Mouse (Mus musculus): ENCODE results near the gene Rnf208. TPM values are rescaled to one million over a fixed set of nuclear protein-coding genes. Genes with fewer than 3 reads are reported as not detected.

The Rnf208 gene
- total and polyA plus RNA-seq, 2 experiments = 0.48 TPM; not detected in 1

DNA sequence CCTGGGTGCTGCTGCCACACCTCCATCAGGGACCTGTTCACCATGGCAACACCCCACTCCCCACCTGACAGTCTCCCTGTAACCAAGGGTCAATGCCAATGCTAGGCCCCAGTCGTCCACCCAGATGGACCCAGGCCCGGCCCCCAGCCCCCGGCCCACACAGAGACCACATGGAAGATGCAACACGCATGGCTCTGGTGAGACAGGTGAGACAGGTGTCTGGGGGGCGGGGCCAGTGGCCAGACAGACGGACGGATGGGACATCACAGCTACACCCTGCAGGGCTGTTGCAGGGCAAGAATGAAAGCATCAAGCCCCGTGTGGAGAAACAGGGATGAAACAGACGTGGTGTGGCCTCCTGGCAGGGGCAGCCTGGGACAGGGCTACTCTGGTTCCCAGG lies 51.7 kb downstream of the Rnf208 start:
- WGBS = 74% methylated on average over 9 of the region's 9 CpGs
- Histone ChIP-seq H3K9ac (ENCODE audit: low read depth, low read length) (no peak overlapping the region), H3K4me3 (ENCODE audit: insufficient read depth, low read depth, low read length) (no peak overlapping the region), H3K79me2 (ENCODE audit: control insufficient read depth, insufficient read depth, low read length) (no peaks in the 10 kb centered on the region), H3K27ac (replicated peaks; ENCODE audit: insufficient read depth, low read depth, low read length) (no peak overlapping the region), H3K27me3 (ENCODE audit: control insufficient read depth, insufficient read depth, low read length) (peaks cover 9% of the 10 kb centered on the region; the same call in 1 of the 2 replicates), H3K4me1 (ENCODE audit: control insufficient read depth, insufficient read depth, low read length) (peaks cover 3% of the 10 kb centered on the region; the same call in 1 of the 2 replicates), H3K36me3 (ENCODE audit: control insufficient read depth, insufficient read depth, low read length) (no peaks in the 10 kb centered on the region)
- no peak for TF ChIP-seq CTCF (IDR thresholded peaks at IDR 0.05; ENCODE audit: low read depth, low read length)
- TF ChIP-seq POLR2A (IDR thresholded peaks at IDR 0.05; ENCODE audit: extremely low read depth, insufficient read depth, low read length) = no peak
- DNase-seq (ENCODE audit: extremely low read depth, low read depth, low spot score) = no peak

Other genes starting within 250 kb of the Rnf208 start
Only the 30 nearest of the 31 such genes appear.
- 71.2 and 76.2 TPM in 2 replicates for gene Nsmf, start 187.9 kb upstream of the Rnf208 start, total RNA-seq (2014; rRNA removed)
- gene Nsmf, start 187.9 kb upstream of the Rnf208 start, polyA plus RNA-seq (2012; rRNA removed) = 182 and 219 TPM in 2 replicates
- 84.8 and 91.8 TPM in 2 replicates for gene Entpd8, start 162.0 kb upstream of the Rnf208 start, total RNA-seq (2014; rRNA removed)
- 159 and 196 TPM in 2 replicates for gene Entpd8, start 162.0 kb upstream of the Rnf208 start, polyA plus RNA-seq (2012; rRNA removed)
- not detected in 2 replicates for gene Noxa1, start 147.1 kb upstream of the Rnf208 start, total RNA-seq (2014; rRNA removed)
- gene Noxa1, start 147.1 kb upstream of the Rnf208 start, polyA plus RNA-seq (2012; rRNA removed) = 0.15 TPM in 1 of 2 replicates, not detected in the other
- 0.74 and 2.1 TPM in 2 replicates for gene Nrarp, start 61.5 kb upstream of the Rnf208 start, total RNA-seq (2014; rRNA removed)
- 1.5 and 1.6 TPM in 2 replicates for gene Nrarp, start 61.5 kb upstream of the Rnf208 start, polyA plus RNA-seq (2012; rRNA removed)
- gene Tor4a, start 45.4 kb upstream of the Rnf208 start, total RNA-seq (2014; rRNA removed) = 4.6 TPM in 2 replicates
- 4.3 and 7.0 TPM in 2 replicates for gene Tor4a, start 45.4 kb upstream of the Rnf208 start, polyA plus RNA-seq (2012; rRNA removed)
- gene Nelfb, start 30.8 kb upstream of the Rnf208 start, total RNA-seq (2014; rRNA removed) = 18.4 and 19.1 TPM in 2 replicates
- 22.4 and 27.5 TPM in 2 replicates for gene Nelfb, start 30.8 kb upstream of the Rnf208 start, polyA plus RNA-seq (2012; rRNA removed)
- not detected in 2 replicates for gene Stpg3, start 27.6 kb upstream of the Rnf208 start, total RNA-seq (2014; rRNA removed)
- not detected in 2 replicates for gene Stpg3, start 27.6 kb upstream of the Rnf208 start, polyA plus RNA-seq (2012; rRNA removed)
- not detected in 2 replicates for gene Fam166a, start 23.5 kb upstream of the Rnf208 start, total RNA-seq (2014; rRNA removed)
- gene Fam166a, start 23.5 kb upstream of the Rnf208 start, polyA plus RNA-seq (2012; rRNA removed) = 0.07 TPM in 1 of 2 replicates, not detected in the other
- gene Tubb4b, start 17.6 kb upstream of the Rnf208 start, total RNA-seq (2014; rRNA removed) = 80.5 and 129 TPM in 2 replicates
- gene Tubb4b, start 17.6 kb upstream of the Rnf208 start, polyA plus RNA-seq (2012; rRNA removed) = 253 and 254 TPM in 2 replicates
- not detected in 2 replicates for gene Slc34a3, start 7.9 kb upstream of the Rnf208 start, total RNA-seq (2014; rRNA removed)
- not detected in 2 replicates for gene Slc34a3, start 7.9 kb upstream of the Rnf208 start, polyA plus RNA-seq (2012; rRNA removed)
- not detected in 2 replicates for gene Rnf224, start 5.5 kb upstream of the Rnf208 start, total RNA-seq (2014; rRNA removed)
- not detected in 2 replicates for gene Rnf224, start 5.5 kb upstream of the Rnf208 start, polyA plus RNA-seq (2012; rRNA removed)
- not detected in 2 replicates for gene Cysrt1, start 197 bp downstream of the Rnf208 start, total RNA-seq (2014; rRNA removed)
- gene Cysrt1, start 197 bp downstream of the Rnf208 start, polyA plus RNA-seq (2012; rRNA removed) = 0.17 TPM in 1 of 2 replicates, not detected in the other
- 2.2 and 3.4 TPM in 2 replicates for gene AL732309.1, start 4.6 kb downstream of the Rnf208 start, total RNA-seq (2014; rRNA removed)
- gene AL732309.1, start 4.6 kb downstream of the Rnf208 start, polyA plus RNA-seq (2012; rRNA removed) = 4.0 and 7.3 TPM in 2 replicates
- 13.8 and 14.5 TPM in 2 replicates for gene Tmem203, start 13.2 kb downstream of the Rnf208 start, total RNA-seq (2014; rRNA removed)
- 38.5 and 43.7 TPM in 2 replicates for gene Tmem203, start 13.2 kb downstream of the Rnf208 start, polyA plus RNA-seq (2012; rRNA removed)
- gene Tprn, start 20.4 kb downstream of the Rnf208 start, total RNA-seq (2014; rRNA removed) = 0.55 and 2.6 TPM in 2 replicates
- gene Tprn, start 20.4 kb downstream of the Rnf208 start, polyA plus RNA-seq (2012; rRNA removed) = 4.2 and 4.3 TPM in 2 replicates
- gene Ssna1, start 30.2 kb downstream of the Rnf208 start, total RNA-seq (2014; rRNA removed) = 12.7 and 17.6 TPM in 2 replicates
- gene Ssna1, start 30.2 kb downstream of the Rnf208 start, polyA plus RNA-seq (2012; rRNA removed) = 23.0 and 25.5 TPM in 2 replicates
- 24.0 and 24.6 TPM in 2 replicates for gene Anapc2, start 30.2 kb downstream of the Rnf208 start, total RNA-seq (2014; rRNA removed)
- 45.8 and 52.1 TPM in 2 replicates for gene Anapc2, start 30.2 kb downstream of the Rnf208 start, polyA plus RNA-seq (2012; rRNA removed)
- not detected in 2 replicates for gene Tmem210, start 45.9 kb downstream of the Rnf208 start, total RNA-seq (2014; rRNA removed)
- not detected in 2 replicates for gene Tmem210, start 45.9 kb downstream of the Rnf208 start, polyA plus RNA-seq (2012; rRNA removed)
- gene Lrrc26, start 47.7 kb downstream of the Rnf208 start, total RNA-seq (2014; rRNA removed) = not detected in 2 replicates
- 0.07 and 0.10 TPM in 2 replicates for gene Lrrc26, start 47.7 kb downstream of the Rnf208 start, polyA plus RNA-seq (2012; rRNA removed)
- 0.07 TPM in 1 of 2 replicates, not detected in the other for gene Grin1, start 76.9 kb downstream of the Rnf208 start, total RNA-seq (2014; rRNA removed)
- not detected in 2 replicates for gene Grin1, start 76.9 kb downstream of the Rnf208 start, polyA plus RNA-seq (2012; rRNA removed)
- 17.3 and 19.5 TPM in 2 replicates for gene Man1b1, start 90.1 kb downstream of the Rnf208 start, total RNA-seq (2014; rRNA removed)
- gene Man1b1, start 90.1 kb downstream of the Rnf208 start, polyA plus RNA-seq (2012; rRNA removed) = 8.1 TPM in 2 replicates
- 26.9 and 30.1 TPM in 2 replicates for gene Dpp7, start 114.1 kb downstream of the Rnf208 start, total RNA-seq (2014; rRNA removed)
- 28.6 and 45.1 TPM in 2 replicates for gene Dpp7, start 114.1 kb downstream of the Rnf208 start, polyA plus RNA-seq (2012; rRNA removed)
- gene Uap1l1, start 123.4 kb downstream of the Rnf208 start, total RNA-seq (2014; rRNA removed) = 3.3 and 5.4 TPM in 2 replicates
- gene Uap1l1, start 123.4 kb downstream of the Rnf208 start, polyA plus RNA-seq (2012; rRNA removed) = 3.0 and 8.1 TPM in 2 replicates
- 0.47 TPM in 1 of 2 replicates, not detected in the other for gene Sapcd2, start 130.1 kb downstream of the Rnf208 start, total RNA-seq (2014; rRNA removed)
- not detected in 2 replicates for gene Sapcd2, start 130.1 kb downstream of the Rnf208 start, polyA plus RNA-seq (2012; rRNA removed)
- gene Entpd2, start 153.6 kb downstream of the Rnf208 start, total RNA-seq (2014; rRNA removed) = 0.87 and 0.92 TPM in 2 replicates
- gene Entpd2, start 153.6 kb downstream of the Rnf208 start, polyA plus RNA-seq (2012; rRNA removed) = 5.6 and 9.7 TPM in 2 replicates
- gene Npdc1, start 157.1 kb downstream of the Rnf208 start, total RNA-seq (2014; rRNA removed) = 1.7 and 3.6 TPM in 2 replicates
- 8.4 and 8.9 TPM in 2 replicates for gene Npdc1, start 157.1 kb downstream of the Rnf208 start, polyA plus RNA-seq (2012; rRNA removed)
- gene Fut7, start 181.0 kb downstream of the Rnf208 start, total RNA-seq (2014; rRNA removed) = 0.13 TPM in 1 of 2 replicates, not detected in the other
- 0.07 and 0.21 TPM in 2 replicates for gene Fut7, start 181.0 kb downstream of the Rnf208 start, polyA plus RNA-seq (2012; rRNA removed)
- gene Abca2, start 186.4 kb downstream of the Rnf208 start, total RNA-seq (2014; rRNA removed) = 11.1 and 13.4 TPM in 2 replicates
- gene Abca2, start 186.4 kb downstream of the Rnf208 start, polyA plus RNA-seq (2012; rRNA removed) = 40.9 and 48.7 TPM in 2 replicates
- 0.18 and 0.54 TPM in 2 replicates for gene Clic3, start 214.6 kb downstream of the Rnf208 start, total RNA-seq (2014; rRNA removed)
- gene Clic3, start 214.6 kb downstream of the Rnf208 start, polyA plus RNA-seq (2012; rRNA removed) = 6.2 and 9.2 TPM in 2 replicates
- gene Paxx, start 218.8 kb downstream of the Rnf208 start, total RNA-seq (2014; rRNA removed) = 30.6 and 36.8 TPM in 2 replicates
- 173 and 181 TPM in 2 replicates for gene Paxx, start 218.8 kb downstream of the Rnf208 start, polyA plus RNA-seq (2012; rRNA removed)

Measured in liver, adult 2 months (tissue).